Mouse (Mus musculus) heart, adult 10 weeks (tissue): Measurements from ENCODE around the gene Inf2. TPM values are rescaled to one million over a fixed set of nuclear protein-coding genes. Genes with fewer than 3 reads are reported as not detected.

Experiments
- polyA plus RNA-seq: library from polyadenylated mRNA; stranded (reverse); fragments of 350-450 nt; fragmentation: Illumina TruSeq; extraction: RNeasy Lipid Tissue Mini Kit (QIAGEN cat#74804); gene quantifications from one replicate; pipeline ENCODE4 v1.2.3, GENCODE M21; 2014; ENCODE audit warnings: low read depth, low replicate concordance

Gene Inf2
- polyA plus RNA-seq, result 15.4 TPM

GRCm38 (mm10) chr12:112588426-112589256, at the start of gene Inf2:
TSS of gene Inf2 (plus strand) at chr12:112588784.

GRCm38 (mm10) chr12:112619686-112620353, 31.2 kb downstream of the Inf2 start, which contains the start of gene Adssl1:
TSS of gene Adssl1 (plus strand) at chr12:112620045.

GRCm38 (mm10) chr12:112644180-112644854, 55.7 kb downstream of the Inf2 start, which contains the start of gene Siva1:
TSS of gene Siva1 (plus strand) at chr12:112644679.

Other genes starting within 250 kb of the Inf2 start
- gene A530016L24Rik, start 99.3 kb upstream of the Inf2 start, polyA plus RNA-seq, result 42.3 TPM
- not detected for gene Tmem179, start 72.0 kb upstream of the Inf2 start, polyA plus RNA-seq
- gene Adssl1, start 31.3 kb downstream of the Inf2 start, polyA plus RNA-seq, result 119 TPM
- gene Siva1, start 55.9 kb downstream of the Inf2 start, polyA plus RNA-seq, result 35.2 TPM
- gene Akt1, start 86.1 kb downstream of the Inf2 start, polyA plus RNA-seq, result 155 TPM
- 4.8 TPM for gene Zbtb42, start 90.0 kb downstream of the Inf2 start, polyA plus RNA-seq
- gene Cep170b, start 131.7 kb downstream of the Inf2 start, polyA plus RNA-seq, result 9.3 TPM
- 8.3 TPM for gene Pld4, start 171.9 kb downstream of the Inf2 start, polyA plus RNA-seq
- gene Ahnak2, start 213.9 kb downstream of the Inf2 start, polyA plus RNA-seq, result 10.2 TPM
- gene Clba1, start 220.2 kb downstream of the Inf2 start, polyA plus RNA-seq, result 2.9 TPM
- 6.0 TPM for gene Cdca4, start 240.6 kb downstream of the Inf2 start, polyA plus RNA-seq